Mouse (Mus musculus): ENCODE data around the gene Lix1l.
"Not testable (repeated sequence)": the region's sequence is repeated elsewhere in the genome, so short reads cannot be mapped to it uniquely, and the experiment has no call there.

Gene Lix1l

DNA sequence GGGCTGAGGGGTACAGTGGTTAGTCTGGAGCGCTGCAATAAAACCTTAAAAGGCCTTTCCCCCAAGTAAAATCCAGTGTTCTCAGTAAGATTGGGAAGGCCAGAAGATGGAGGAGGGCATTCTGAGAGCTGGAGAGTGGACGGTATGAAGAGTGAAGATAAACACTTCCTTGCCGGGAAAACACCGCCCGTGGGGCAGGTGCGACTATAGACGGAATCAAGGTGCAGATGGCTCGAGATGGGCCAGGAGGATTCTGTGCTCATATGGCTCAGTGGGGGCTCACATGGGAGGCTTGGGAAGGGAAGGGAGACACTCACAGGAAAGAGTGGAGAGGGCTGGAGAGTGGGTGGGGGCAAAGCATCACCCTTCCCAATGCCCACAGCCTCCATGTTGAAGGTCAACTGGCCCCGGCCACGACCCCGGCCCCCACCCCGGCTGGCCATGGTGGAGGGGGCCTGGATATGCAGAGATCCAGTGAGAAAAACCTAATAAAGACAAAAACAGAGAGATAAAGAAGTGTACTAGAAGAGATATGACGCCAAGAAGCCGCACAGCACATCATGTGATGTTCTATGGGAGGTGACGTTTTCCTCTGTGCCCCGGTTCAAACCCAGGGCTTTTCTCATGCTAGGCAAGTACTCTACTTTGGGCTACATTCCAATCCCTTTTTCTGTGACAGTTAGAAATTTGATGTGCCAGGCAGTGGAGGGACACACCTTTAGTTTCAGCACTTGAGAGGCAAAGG lies 19.0 kb upstream of the Lix1l start:
- no peak for DNase-seq (ENCODE audit: low spot score in 2 of 2)

DNA sequence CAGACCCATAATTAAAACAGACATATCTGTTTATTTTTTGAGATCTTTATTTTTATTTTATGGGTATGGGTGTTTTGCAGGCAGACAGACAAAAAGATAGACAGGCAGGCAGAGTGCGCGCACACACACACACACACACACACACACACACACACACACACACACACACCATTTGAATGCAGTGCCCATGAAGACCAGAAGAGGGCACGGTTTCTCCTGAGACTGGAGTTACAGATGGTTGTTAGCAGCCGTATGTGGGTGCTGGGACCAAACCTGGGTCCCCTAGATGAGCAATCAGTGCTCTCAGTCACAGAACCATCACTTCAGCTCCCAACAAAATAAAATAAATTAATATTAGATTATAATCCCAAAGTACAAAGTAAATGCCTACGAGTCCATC lies 17.6 kb upstream of the Lix1l start:
- no peak for DNase-seq (ENCODE audit: low spot score in 2 of 2)

DNA sequence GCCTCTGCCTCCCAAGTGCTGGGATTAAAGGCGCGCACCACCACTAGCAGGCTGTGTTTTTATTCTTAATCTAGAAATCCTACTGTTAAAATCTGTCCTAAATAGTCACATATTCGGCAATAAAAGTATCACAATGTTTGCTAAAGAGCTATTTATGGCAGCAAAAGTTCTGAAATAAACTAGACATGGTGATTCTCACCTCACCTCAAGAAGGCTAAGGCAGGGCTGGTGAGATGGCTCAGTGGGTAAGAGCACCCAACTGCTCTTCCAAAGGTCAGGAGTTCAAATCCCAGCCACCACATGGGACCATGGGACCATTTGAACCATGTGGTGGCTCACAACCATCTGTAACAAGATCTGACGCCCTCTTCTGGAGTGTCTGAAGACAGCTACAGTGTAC lies 10.3 kb upstream of the Lix1l start:
- DNase-seq (ENCODE audit: low spot score in 2 of 2): no peak

DNA sequence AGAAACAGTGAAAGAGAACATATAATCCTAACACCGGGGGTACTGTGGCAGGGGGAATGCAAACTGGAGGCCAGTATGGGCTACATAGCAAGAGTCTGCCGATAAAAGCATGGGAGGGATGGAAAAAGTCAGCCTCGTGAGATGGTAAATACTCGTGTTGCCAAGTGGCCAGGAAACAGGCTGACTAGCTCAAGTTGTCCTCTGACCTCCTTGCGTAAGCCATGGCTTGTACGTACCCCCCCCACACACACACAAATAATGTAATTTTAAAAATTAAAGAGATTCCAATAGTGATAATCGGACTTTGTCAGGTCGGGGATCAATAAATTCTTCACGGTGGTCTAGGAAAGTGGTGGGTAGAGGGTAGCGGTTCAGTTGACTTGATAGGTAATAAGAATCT lies 7.6 kb upstream of the Lix1l start:
- DNase-seq (ENCODE audit: low spot score in 2 of 2): no peak

DNA sequence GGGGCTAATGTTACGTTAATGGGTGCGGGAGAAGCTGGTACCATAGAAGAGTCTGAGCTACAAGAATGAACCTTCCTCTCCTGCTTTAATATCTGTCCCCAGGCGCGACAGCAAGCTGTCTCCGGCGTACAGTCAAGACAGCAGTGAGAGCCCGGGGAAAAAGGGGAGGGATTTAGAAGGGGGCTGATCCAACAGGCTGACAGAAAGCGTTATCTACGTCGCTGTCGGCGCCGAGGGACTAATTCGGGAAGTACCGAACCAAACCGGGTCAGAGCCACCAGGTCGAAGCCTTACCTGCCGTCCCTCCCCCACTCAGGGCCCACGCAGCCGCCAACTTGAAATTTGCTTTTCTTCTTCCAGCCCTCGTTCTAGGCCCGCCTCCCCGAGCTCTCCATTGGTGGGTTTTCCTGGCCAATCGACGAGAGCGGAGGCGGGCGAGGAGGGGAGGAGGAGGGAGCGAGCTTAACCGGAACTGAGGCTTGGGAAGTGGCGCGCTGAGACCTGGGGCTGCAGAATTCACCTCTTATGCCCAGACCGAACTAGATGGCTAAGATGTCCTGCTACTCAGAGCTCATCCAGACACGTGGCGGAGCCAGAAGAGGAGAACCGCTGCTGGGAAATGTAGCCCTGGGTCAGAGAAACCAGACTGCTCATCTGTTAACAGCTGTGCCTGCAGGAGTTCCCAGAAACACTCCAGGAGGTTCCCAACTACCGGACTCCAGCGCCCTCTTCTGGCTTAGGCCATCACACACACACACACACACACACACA lies 7.0 kb upstream of the Lix1l start, which contains the start of gene Polr3gl:
Gene Polr3gl (minus strand): TSS at position 392 of the 771 bp plus-strand sequence.
- DNase-seq (ENCODE audit: low spot score in 2 of 2): peak; percentile 91

DNA sequence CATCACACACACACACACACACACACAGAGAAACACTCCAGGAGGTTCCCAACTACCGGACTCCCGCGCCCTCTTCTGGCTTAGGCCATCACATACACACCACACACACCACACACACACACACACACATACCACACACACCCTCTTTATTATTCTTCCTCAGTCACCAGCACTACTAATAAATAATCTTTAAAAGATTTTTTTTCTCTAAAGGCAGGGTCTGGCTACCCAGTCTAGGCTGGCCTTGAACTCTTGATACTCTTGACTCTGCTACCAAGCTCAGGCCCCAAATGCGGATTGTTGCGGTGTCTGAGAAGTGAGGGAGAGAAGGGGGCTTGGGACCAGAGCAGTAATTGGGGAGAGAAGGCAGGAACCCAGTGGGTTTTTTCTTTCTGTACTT lies 6.1 kb upstream of the Lix1l start:
- DNase-seq (ENCODE audit: low spot score in 2 of 2): no peak

DNA sequence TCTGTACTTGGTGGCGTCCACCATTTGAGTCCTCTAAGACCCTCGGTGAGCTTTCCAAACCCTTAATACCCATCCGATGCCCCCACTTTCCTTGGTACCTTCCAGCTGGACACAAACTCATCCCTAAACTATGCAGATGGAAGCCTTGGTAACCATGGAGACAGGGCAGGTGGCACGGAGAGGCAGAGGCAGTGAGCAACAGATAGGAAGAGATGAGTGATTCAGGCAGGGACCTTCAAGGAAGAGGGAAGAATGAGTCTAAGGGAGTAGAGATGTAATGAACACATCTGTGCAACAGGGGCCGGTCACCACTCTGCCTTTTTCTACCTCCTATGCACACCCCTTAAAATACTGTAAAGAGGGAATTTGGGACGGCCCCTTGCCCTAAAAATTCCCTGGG lies 5.3 kb upstream of the Lix1l start:
- DNase-seq (ENCODE audit: low spot score in 2 of 2): no peak

DNA sequence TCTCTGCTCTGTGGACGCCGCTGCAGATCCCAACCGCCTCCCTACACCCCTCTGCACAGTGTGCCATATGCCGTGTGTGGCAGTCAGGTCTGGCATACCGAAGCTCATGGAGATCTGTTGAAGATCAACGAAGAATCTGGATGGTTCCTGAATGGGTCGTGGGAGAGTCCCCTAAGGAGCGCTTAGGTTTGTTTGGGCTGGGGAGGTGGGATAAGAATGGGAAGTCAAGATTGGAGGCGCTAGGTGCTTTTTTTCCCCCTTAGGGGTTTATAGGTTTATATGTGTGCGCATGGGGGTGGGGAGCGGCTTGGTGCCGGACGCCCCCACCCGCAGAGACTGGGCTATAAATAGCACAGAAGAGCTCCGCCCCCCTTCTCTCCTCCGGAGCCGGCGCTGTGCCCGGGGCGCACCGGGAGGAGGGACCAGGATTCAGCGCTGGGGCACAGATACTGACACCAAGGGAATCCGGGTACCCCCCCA lies 4.7 kb upstream of the Lix1l start, which contains the start of gene Ankrd34a:
Gene Ankrd34a (plus strand): TSS at position 409 of the 480 bp plus-strand sequence.
- DNase-seq (ENCODE audit: low spot score in 2 of 2): no peak

DNA sequence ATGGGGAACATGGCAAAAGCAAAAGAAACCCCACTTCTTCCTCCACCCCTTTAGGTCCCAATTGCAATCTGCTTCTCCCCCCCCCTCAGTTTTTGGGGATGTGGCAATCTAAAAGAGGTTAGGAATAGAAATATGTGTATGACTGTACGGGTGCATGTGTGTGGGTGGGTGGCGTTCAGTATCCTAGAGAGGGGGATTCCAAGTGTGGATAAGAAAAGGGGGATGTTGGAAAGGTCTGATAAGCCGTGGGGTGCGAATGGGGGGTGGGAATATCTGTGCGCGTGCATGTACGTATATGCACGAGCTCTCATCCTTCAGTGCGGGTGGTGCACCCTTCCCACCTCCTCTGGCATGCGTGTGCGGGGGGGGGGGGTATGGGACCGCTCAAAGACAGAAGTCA lies 4.1 kb upstream of the Lix1l start:
- no peak for DNase-seq (ENCODE audit: low spot score in 2 of 2)

DNA sequence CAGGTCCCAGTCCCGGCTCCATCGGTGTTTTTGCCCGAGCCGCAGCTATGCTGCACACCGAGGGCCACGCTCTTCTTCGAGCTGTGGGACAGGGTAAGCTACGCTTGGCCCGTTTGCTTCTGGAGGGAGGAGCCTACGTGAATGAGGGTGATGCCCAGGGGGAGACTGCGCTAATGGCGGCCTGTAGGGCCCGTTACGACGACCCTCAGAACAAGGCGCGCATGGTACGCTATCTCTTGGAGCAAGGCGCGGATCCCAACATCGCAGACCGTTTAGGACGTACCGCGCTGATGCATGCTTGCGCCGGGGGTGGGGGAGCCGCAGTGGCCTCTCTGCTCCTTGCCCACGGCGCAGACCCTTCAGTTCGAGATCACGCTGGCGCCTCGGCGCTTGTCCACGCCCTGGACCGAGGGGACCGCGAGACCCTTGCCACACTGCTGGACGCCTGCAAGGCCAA lies 3.5 kb upstream of the Lix1l start:
- no peak for DNase-seq (ENCODE audit: low spot score in 2 of 2)

DNA sequence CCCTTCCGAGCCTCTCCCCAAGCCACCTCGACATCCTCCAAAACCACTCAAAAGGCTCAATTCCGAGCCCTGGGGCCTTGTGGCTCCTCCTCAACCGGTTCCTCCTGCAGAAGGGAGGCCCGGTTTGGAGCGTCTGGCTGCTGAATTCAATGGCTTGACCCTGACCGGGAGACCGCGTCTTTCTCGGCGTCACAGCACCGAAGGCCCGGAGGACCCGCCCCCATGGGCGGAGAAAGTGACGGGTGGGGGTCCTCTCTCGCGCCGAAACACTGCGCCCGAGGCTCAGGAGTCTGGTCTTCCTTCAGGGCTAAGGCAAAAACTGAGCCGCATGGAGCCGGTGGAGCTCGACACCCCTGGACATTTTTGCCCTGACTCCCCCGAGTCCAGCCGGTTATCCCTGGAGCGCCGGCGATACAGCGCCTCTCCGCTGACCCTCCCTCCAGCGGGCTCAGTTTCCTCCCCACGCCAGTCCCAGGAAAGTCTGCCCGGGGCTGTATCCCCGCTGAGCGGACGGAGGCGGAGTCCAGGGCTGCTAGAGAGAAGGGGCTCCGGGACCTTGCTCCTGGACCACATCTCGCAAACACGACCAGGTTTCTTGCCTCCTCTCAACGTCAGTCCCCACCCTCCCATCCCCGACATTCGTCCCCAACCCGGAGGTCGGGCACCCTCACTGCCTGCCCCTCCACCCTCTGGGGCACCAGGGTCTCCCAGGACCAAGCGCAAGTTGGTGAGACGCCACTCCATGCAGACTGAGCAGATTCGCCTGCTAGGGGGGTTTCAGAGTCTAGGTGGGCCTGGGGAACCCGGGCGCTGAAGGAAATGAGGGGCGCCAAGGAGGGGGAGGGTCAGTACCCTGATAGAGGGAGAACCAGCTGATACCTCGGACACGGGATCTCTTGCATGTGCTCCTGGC lies 2.5 kb upstream of the Lix1l start:
- DNase-seq (ENCODE audit: low spot score in 2 of 2): no peak

DNA sequence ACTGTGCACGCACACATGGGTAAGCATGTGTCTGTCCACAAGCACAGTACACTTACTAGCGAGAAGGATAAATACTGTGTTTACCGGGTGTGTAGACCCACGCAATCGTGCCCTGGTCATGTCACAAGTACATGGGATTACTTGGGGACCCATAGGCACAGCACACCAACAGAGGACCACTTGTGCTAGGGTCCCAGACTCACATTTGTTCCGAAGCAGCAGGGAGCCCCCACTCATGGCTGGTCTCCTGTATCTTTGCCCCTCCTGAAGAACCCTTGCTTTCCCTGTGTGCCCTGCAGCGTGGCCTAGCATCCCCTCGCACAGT lies 1.9 kb upstream of the Lix1l start:
- DNase-seq (ENCODE audit: low spot score in 2 of 2): no peak

DNA sequence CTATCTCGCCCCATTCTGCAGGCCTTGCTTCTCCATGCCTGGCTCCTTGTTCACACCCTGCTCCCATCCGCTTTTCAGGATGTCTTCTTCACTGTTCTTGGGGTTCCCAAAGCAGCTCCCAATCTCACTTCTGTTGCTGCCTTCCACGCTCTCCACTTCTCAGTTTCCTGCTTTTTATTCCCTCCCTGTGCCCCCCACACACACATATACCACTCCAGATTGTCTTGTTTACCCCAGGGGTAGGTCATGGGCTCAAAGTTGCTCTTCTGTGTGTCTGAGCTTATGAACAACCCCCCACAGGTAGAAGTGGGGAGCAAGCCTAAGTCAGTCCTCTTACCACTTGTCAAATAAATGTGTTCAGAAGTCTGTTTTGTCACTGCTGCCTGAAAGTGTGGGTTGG lies 1.5 kb upstream of the Lix1l start:
- DNase-seq (ENCODE audit: low spot score in 2 of 2): no peak

DNA sequence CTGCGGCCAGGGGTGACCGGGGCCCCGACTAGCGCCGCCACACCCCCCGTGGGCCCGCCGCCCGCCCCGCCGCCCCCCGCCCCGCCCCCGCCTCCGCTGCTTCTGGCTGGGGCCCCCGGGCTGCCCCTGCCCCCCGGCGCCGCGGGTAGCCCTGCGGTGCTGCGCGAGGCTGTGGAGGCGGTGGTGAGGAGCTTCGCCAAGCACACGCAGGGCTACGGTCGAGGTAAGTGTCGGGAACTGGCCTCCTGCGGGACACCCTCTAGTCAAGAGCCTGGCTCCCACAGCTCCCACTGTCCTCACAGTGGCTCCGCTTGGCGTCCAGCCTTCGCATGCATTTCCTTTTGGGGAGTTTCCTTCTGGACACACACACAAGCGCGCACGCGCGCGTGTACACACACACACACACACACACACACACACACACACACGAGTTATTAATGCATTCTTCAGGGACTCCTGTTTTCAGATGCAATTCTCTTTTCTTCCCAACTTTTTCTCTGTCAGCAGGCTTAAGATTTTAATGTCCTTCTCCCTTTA lies 370 bp downstream of the Lix1l start:
- DNase-seq (ENCODE audit: low spot score in 2 of 2): no peak

DNA sequence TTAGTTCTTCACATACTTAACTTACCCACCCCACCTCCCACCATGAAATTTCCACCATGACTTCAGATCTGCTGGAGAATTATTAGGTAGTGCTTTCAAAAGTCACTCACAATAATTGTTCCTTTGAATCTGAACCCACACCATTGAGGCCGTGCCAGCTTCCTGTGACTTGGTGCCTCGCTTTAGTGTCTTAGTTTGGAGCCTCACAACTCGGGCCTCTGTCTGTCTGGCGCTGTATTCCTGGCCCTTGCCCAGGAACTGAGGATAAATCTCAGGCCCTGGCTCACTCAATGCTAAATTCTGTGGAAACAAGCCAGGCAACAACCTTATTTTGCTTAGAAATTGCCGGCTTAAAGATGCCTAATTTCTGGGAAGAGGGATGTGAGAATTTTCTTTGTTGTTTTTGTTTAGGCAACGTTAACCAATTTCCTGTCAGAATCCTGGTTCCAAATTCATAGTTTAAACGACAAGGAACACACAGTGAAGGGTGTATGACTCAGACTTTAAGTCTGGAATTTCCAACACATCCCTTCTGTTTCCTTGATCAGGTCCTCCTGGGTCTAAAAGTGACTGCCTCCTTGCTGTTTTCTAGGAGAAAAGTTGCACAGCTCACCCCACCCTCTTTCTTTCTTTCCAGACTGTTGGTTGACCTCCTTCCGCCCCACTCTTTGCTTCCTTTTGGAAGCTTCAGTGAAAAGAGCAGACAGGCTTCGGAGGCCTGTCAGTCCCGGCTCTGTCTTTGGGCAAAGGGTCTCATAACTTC lies 1.2 kb downstream of the Lix1l start:
- DNase-seq (ENCODE audit: low spot score in 2 of 2): no peak

DNA sequence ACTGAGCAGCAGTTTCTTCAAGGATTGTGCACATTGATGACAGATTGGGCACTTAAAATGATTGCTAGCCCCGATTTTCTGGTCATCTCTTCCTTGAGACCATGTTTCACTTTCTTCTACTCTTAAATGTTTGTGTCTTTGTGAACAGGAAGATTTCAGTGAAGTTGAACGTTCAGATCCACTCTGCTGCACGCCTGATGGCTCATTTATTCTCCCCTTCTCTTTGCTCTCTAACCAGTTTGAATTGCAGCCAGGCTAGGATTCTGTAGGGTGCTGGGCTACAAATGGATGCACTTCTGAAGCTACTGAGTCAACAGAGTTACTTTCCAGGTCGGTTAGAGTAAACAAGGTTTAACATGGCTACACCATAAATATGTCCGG lies 1.7 kb downstream of the Lix1l start:
- DNase-seq (ENCODE audit: low spot score in 2 of 2): no peak

DNA sequence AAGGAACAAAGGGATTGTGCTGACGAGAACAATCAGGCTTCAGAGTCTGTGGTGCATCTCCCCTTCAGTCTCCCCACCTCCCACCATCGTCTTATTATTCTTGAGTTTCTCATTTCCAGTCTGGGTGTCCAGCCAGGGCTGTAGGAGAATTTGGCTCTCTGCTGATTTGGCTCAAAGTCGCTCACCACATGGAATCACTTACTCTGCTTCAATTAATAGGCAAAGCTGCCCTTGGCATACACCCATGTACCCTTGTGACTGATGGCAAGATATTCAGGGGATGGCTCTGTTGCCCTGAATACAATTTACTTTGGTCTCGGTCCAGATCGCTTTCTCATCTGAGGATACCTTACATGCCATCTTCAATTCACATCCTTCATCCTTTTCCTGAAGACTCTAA lies 2.4 kb downstream of the Lix1l start:
- no peak for DNase-seq (ENCODE audit: low spot score in 2 of 2)

DNA sequence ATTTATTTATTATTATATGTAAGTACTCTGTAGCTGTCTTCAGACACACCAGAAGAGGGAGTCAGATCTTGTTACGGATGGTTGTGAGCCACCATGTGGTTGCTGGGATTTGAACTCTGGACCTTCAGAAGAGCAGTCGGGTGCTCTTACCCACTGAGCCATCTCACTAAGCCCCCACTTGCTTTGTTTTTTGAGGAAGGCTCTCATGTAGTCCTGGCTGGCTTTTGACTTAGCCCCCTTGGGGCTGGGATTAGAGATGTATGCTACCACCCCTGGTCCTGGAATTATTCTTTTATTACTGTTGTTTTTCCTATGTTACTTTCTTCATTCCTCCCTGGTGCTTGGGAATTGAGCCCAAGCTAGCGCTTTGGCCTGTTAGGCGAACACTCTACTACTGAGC lies 5.1 kb downstream of the Lix1l start:
- not testable (repeated sequence) for DNase-seq (ENCODE audit: low spot score in 2 of 2)

DNA sequence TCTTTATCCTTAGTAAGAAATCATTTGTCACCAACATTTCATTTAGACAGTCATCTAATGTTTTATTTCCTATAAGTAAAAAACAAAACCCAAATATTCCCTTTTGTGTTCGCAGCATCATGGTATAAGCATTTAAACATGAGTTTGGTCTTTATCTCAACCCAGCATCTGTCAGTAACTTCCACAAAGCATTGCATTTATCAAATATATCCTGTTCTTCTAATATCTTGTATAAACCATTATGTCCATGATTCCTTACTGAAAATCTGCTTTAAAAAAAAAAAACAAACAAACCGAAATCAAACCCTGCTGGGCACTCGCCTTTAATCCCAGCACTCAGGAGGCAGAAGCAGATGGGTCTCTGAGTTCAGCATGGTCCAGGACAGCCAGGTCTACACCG lies 5.7 kb downstream of the Lix1l start:
- no peak for DNase-seq (ENCODE audit: low spot score in 2 of 2)

DNA sequence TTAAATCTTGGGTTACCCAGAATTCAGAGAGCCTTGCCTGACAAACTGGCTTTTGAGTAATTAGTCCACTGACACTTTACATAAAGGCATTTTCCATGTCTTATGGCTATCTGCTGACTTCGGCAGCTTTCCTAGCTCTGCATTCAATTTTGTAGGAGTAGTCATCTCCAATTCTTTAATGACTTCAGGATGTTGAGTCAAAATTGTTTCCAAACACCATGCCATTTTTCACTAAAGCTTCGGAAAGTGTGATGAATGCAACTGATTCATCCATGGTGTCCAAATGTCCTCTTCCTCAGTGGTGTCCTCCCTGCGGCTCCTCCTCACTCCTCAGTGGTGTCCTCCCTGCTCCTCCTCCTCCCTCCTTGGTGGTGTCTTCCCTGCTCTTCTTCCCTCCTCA lies 17.0 kb downstream of the Lix1l start:
- DNase-seq (ENCODE audit: low spot score in 2 of 2): no peak

DNA sequence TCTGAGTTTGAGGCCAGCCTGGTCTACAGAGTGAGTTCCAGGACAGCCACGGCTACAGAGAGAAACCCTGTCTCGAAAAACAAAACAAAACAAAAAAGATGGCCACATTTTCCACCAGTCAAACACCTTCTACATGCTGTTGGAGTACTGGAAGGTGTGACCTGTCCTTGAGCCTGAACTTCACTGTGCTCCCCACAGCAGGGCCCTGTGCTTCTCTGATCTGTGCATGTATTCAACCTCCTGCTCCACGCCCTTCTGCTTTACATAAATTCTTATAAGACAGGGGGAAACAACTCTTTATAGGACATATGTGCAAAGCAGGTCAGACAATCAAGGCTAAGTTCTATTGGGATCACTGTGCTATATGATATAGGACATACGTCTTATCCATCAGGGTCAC lies 22.3 kb downstream of the Lix1l start:
- no peak for DNase-seq (ENCODE audit: low spot score in 2 of 2)

Measured in thymus, postnatal 10 days (tissue).